Mouse (Mus musculus): ENCODE data around the gene Ctsw.
"Not testable (repeated sequence)": the region's sequence is repeated elsewhere in the genome, so short reads cannot be mapped to it uniquely, and the experiment has no call there.

Gene Ctsw

GRCm38 (mm10) chr19:5468374-5468773 lies at the start of gene Ctsw:
TSS of gene Ctsw (minus strand) at chr19:5468507.
- no peak for DNase-seq (ENCODE audit: low read depth, low spot score)

- DNase-seq (ENCODE audit: low read depth, low spot score), result no peak
Measured at GRCm38 (mm10) chr19:5516906-5517505, 48.7 kb upstream of the Ctsw start.

GRCm38 (mm10) chr19:5515840-5516777 lies 47.8 kb upstream of the Ctsw start:
- DNase-seq (ENCODE audit: low read depth, low spot score), result no peak

GRCm38 (mm10) chr19:5513005-5513349 lies 44.7 kb upstream of the Ctsw start:
- no peak for DNase-seq (ENCODE audit: low read depth, low spot score)

- no peak for DNase-seq (ENCODE audit: low read depth, low spot score)
Measured at GRCm38 (mm10) chr19:5512091-5513004, 44.0 kb upstream of the Ctsw start.

- no peak for DNase-seq (ENCODE audit: low read depth, low spot score)
Measured at GRCm38 (mm10) chr19:5511074-5511632, 42.8 kb upstream of the Ctsw start.

GRCm38 (mm10) chr19:5510031-5511026 lies 42.0 kb upstream of the Ctsw start, which contains the start of gene Snx32:
TSS of gene Snx32 (minus strand) at chr19:5510538.
- peak; percentile 92 for DNase-seq (ENCODE audit: low read depth, low spot score)

GRCm38 (mm10) chr19:5503687-5504086 lies 35.4 kb upstream of the Ctsw start, which contains the start of gene 1700020D05Rik:
TSS of gene 1700020D05Rik (minus strand) at chr19:5503787.
- no peak for DNase-seq (ENCODE audit: low read depth, low spot score)

- no peak for DNase-seq (ENCODE audit: low read depth, low spot score)
Measured at GRCm38 (mm10) chr19:5500330-5500875, 32.1 kb upstream of the Ctsw start.

- DNase-seq (ENCODE audit: low read depth, low spot score), result no peak
Measured at GRCm38 (mm10) chr19:5496052-5496370, 27.7 kb upstream of the Ctsw start.

- DNase-seq (ENCODE audit: low read depth, low spot score), result no peak
Measured at GRCm38 (mm10) chr19:5495353-5496051, 27.2 kb upstream of the Ctsw start.

- DNase-seq (ENCODE audit: low read depth, low spot score), result no peak
Measured at GRCm38 (mm10) chr19:5494314-5494713, 26.0 kb upstream of the Ctsw start.

GRCm38 (mm10) chr19:5493301-5493721 lies 25.0 kb upstream of the Ctsw start:
- not testable (repeated sequence) for DNase-seq (ENCODE audit: low read depth, low spot score)

- DNase-seq (ENCODE audit: low read depth, low spot score), result no peak
Measured at GRCm38 (mm10) chr19:5492641-5493040, 24.3 kb upstream of the Ctsw start.

GRCm38 (mm10) chr19:5490898-5491708 lies 22.8 kb upstream of the Ctsw start:
- DNase-seq (ENCODE audit: low read depth, low spot score), result peak; percentile 59

GRCm38 (mm10) chr19:5490313-5490897 lies 22.1 kb upstream of the Ctsw start, which contains the start of gene Cfl1:
TSS of gene Cfl1 (plus strand) at chr19:5490455.
- DNase-seq (ENCODE audit: low read depth, low spot score), result peak; percentile 92

- not testable (repeated sequence) for DNase-seq (ENCODE audit: low read depth, low spot score)
Measured at GRCm38 (mm10) chr19:5489721-5490120, 21.4 kb upstream of the Ctsw start.

Data from embryo, embryonic 11.5 days (tissue).